Mouse (Mus musculus): ENCODE measurements around the gene Ctnnb1. TPM values are rescaled to one million over a fixed set of nuclear protein-coding genes. Genes with fewer than 3 reads are reported as not detected.

The Ctnnb1 gene
- total RNA-seq (2012; rRNA removed) (197 and 212 TPM in 2 replicates), total RNA-seq (2014; rRNA removed) (361 and 383 TPM in 2 replicates), polyA plus RNA-seq (2012; ENCODE audit: insufficient read length, low read depth) (290 and 292 TPM in 2 replicates)

- DNase-seq (ENCODE audit: extremely low read depth) = no peak
- H3K9ac ChIP-seq (ENCODE audit: insufficient read depth, low read depth) = no peak within 1 kb of the TSS
- peaks cover 0 to 5% of the 10 kb centered on the region in 2 experiments; a peak in 2 of 4 replicates for H3K4me1 ChIP-seq (ENCODE audit: control insufficient read depth in 1 of 2, insufficient read depth in 2 of 2)
- no peaks in the 10 kb centered on the region for H3K9me3 ChIP-seq (replicated peaks; ENCODE audit: low read length)
- no peaks in the 10 kb centered on the region for H3K27me3 ChIP-seq (replicated peaks)
- no peak for TF ChIP-seq JUN (IDR thresholded peaks at IDR 0.05; ENCODE audit: insufficient read depth, low read depth, low read length)
- no peak for TF ChIP-seq SMC3 (IDR thresholded peaks at IDR 0.05; ENCODE audit: low read depth, low read length)
- no peak for TF ChIP-seq UBTF (IDR thresholded peaks at IDR 0.05; ENCODE audit: low read depth, low read length)
- no peak for TF ChIP-seq MXI1 (IDR thresholded peaks at IDR 0.05; ENCODE audit: low read depth, low read length)
- TF ChIP-seq MAX (IDR thresholded peaks at IDR 0.05; ENCODE audit: low read length) = no peak
- TF ChIP-seq SIN3A (IDR thresholded peaks at IDR 0.05; ENCODE audit: low read length) = no peak
- no peak for TF ChIP-seq TCF12 (IDR thresholded peaks at IDR 0.05; ENCODE audit: low read depth, low read length)
- TF ChIP-seq NELFE (IDR thresholded peaks at IDR 0.05; ENCODE audit: low read depth, low read length) = no peak
- no peak for TF ChIP-seq GABPA (IDR thresholded peaks at IDR 0.05; ENCODE audit: insufficient replicate concordance, low read depth, low read length)
- no peak for TF ChIP-seq NRF1 (IDR thresholded peaks at IDR 0.05; ENCODE audit: low read depth, low read length)
- TF ChIP-seq ZNF384 (IDR thresholded peaks at IDR 0.05; ENCODE audit: low read depth, low read length) = no peak
- TF ChIP-seq HCFC1 (IDR thresholded peaks at IDR 0.05; ENCODE audit: low read depth, low read length) = no peak
- no peak for TF ChIP-seq E2F4 (IDR thresholded peaks at IDR 0.05; ENCODE audit: insufficient replicate concordance, low read depth, low read length)
- no peak for TF ChIP-seq POLR2AphosphoS2 (IDR thresholded peaks at IDR 0.05; ENCODE audit: low read depth, low read length)
- no peak within 1 kb of the TSS for H3K4me3 ChIP-seq (replicated peaks in 1 of 3; ENCODE audit: low read depth in 2 of 3, low read length in 2 of 3, poor library complexity in 1 of 3)
- dilution Hi-C loops (cut with MboI; ENCODE audit: extremely low pct_ligation_motif_present, extremely low pct_unique_long_range_greater_than_20kb, low sequenced_read_pairs) (no loop called here), in situ Hi-C loops (cut with MboI; ENCODE audit: low pct_ligation_motif_present, low pct_unique_long_range_greater_than_20kb, low sequenced_read_pairs) (no loop called here)
- H3K27ac ChIP-seq (ENCODE audit: insufficient read depth, low read depth) = no peak within 1 kb of the TSS
- no peak within 1 kb of the TSS for H3K4me2 ChIP-seq (ENCODE audit: insufficient read depth, low read depth, poor library complexity, severe bottlenecking)
- no peaks in the 10 kb centered on the region for H3K36me3 ChIP-seq (replicated peaks in 1 of 2; ENCODE audit: control insufficient read depth in 1 of 2, insufficient read depth in 1 of 2, low read length in 1 of 2)
- peaks cover 6% of the 10 kb centered on the region for H3K79me2 ChIP-seq (replicated peaks; ENCODE audit: control insufficient read depth, extremely low read depth, insufficient read depth, poor library complexity, severe bottlenecking)
Measured at GRCm38 (mm10) chr9:120929081-120929480, at the start of gene Ctnnb1. Gene Ctnnb1, plus strand, starts transcription at chr9:120929216.

- no peaks in the 10 kb centered on the region for H3K79me2 ChIP-seq (replicated peaks; ENCODE audit: control insufficient read depth, extremely low read depth, insufficient read depth, poor library complexity, severe bottlenecking)
- H3K27ac ChIP-seq (ENCODE audit: insufficient read depth, low read depth) = no peak overlapping the region
- in situ Hi-C loops (cut with MboI; ENCODE audit: low pct_ligation_motif_present, low pct_unique_long_range_greater_than_20kb, low sequenced_read_pairs) (no loop called here), dilution Hi-C loops (cut with MboI; ENCODE audit: extremely low pct_ligation_motif_present, extremely low pct_unique_long_range_greater_than_20kb, low sequenced_read_pairs) (no loop called here)
- no peak for TF ChIP-seq MAX (IDR thresholded peaks at IDR 0.05; ENCODE audit: low read length)
- no peak for TF ChIP-seq E2F4 (IDR thresholded peaks at IDR 0.05; ENCODE audit: insufficient replicate concordance, low read depth, low read length)
- TF ChIP-seq BHLHE40 (IDR thresholded peaks at IDR 0.05; ENCODE audit: low read depth, low read length) = no peak
- TF ChIP-seq NELFE (IDR thresholded peaks at IDR 0.05; ENCODE audit: low read depth, low read length) = no peak
- TF ChIP-seq EP300 (IDR thresholded peaks at IDR 0.05; ENCODE audit: low read length) = no peak
- TF ChIP-seq USF1 (IDR thresholded peaks at IDR 0.05; ENCODE audit: low read depth, low read length) = no peak
- no peak for TF ChIP-seq NRF1 (IDR thresholded peaks at IDR 0.05; ENCODE audit: low read depth, low read length)
- TF ChIP-seq KAT2A (IDR thresholded peaks at IDR 0.05; ENCODE audit: insufficient replicate concordance, low read length) = no peak
- no peak for TF ChIP-seq JUND (conservative IDR thresholded peaks at IDR 0.05; ENCODE audit: low read depth, low read length)
- TF ChIP-seq TBP (conservative IDR thresholded peaks at IDR 0.05; ENCODE audit: low read depth, low read length) = no peak
- no peak for TF ChIP-seq POLR2AphosphoS2 (IDR thresholded peaks at IDR 0.05; ENCODE audit: low read depth, low read length)
- TF ChIP-seq HCFC1 (IDR thresholded peaks at IDR 0.05; ENCODE audit: low read depth, low read length) = no peak
- no peak for TF ChIP-seq RAD21 (IDR thresholded peaks at IDR 0.05; ENCODE audit: low read depth, low read length)
- no peak for TF ChIP-seq MXI1 (IDR thresholded peaks at IDR 0.05; ENCODE audit: low read depth, low read length)
- TF ChIP-seq ZNF384 (IDR thresholded peaks at IDR 0.05; ENCODE audit: low read depth, low read length) = no peak
- TF ChIP-seq MEF2A (IDR thresholded peaks at IDR 0.05; ENCODE audit: borderline replicate concordance, low read depth, low read length) = no peak
- no peak for TF ChIP-seq CHD2 (IDR thresholded peaks at IDR 0.05; ENCODE audit: low read length)
- TF ChIP-seq TCF12 (IDR thresholded peaks at IDR 0.05; ENCODE audit: low read depth, low read length) = no peak
- no peaks in the 10 kb centered on the region for H3K9me3 ChIP-seq (replicated peaks; ENCODE audit: low read length)
- no peak overlapping the region for H3K9ac ChIP-seq (ENCODE audit: insufficient read depth, low read depth)
- H3K4me1 ChIP-seq (ENCODE audit: control insufficient read depth in 1 of 2, insufficient read depth in 2 of 2) = no peaks in the 10 kb centered on the region
- H3K4me2 ChIP-seq (ENCODE audit: insufficient read depth, low read depth, poor library complexity, severe bottlenecking) = no peak overlapping the region
- DNase-seq (ENCODE audit: extremely low read depth) = no peak
- no peaks in the 10 kb centered on the region for H3K36me3 ChIP-seq (replicated peaks in 1 of 2; ENCODE audit: control insufficient read depth in 1 of 2, insufficient read depth in 1 of 2, low read length in 1 of 2)
- H3K4me3 ChIP-seq (replicated peaks in 1 of 3; ENCODE audit: low read depth in 2 of 3, low read length in 2 of 3, poor library complexity in 1 of 3) = no peak overlapping the region
- peaks cover 7% of the 10 kb centered on the region for H3K27me3 ChIP-seq (replicated peaks)
Measured at GRCm38 (mm10) chr9:120880286-120880685, 48.7 kb upstream of the Ctnnb1 start.
